Mouse (Mus musculus) kidney, postnatal 25 days (tissue): ENCODE results near the gene Spire2.
"Not testable (repeated sequence)": the region's sequence is repeated elsewhere in the genome, so short reads cannot be mapped to it uniquely, and the experiment has no call there.

ENCODE experiments used
- DNase-seq, 2 experiments: peaks; one replicate each; pipeline ENCODE4 v3.0.0; 2021; ENCODE audit warnings: mixed read lengths in 2 of 2

Spire2 gene

GRCm38 (mm10) chr8:123332262-123333090, at the start of gene Spire2:
Spire2 (plus strand) TSS chr8:123332713.
- DNase-seq, result peak; percentile 80 to 88

GRCm38 (mm10) chr8:123282994-123283393, 49.5 kb upstream of the Spire2 start:
- DNase-seq, result not testable (repeated sequence)

GRCm38 (mm10) chr8:123283991-123284390, 48.5 kb upstream of the Spire2 start:
- no peak for DNase-seq

GRCm38 (mm10) chr8:123284493-123284892, 48.0 kb upstream of the Spire2 start:
- no peak for DNase-seq

- DNase-seq, result no peak
Measured at GRCm38 (mm10) chr8:123287362-123287761, 45.2 kb upstream of the Spire2 start.

GRCm38 (mm10) chr8:123290166-123290565, 42.3 kb upstream of the Spire2 start:
- DNase-seq, result peak in 1 of 2 experiments; percentile 62

GRCm38 (mm10) chr8:123290679-123291078, 41.8 kb upstream of the Spire2 start:
- DNase-seq, result no peak

- no peak for DNase-seq
Measured at GRCm38 (mm10) chr8:123291716-123292115, 40.8 kb upstream of the Spire2 start.

GRCm38 (mm10) chr8:123292281-123292680, 40.2 kb upstream of the Spire2 start:
- peak in 1 of 2 experiments; percentile 20 for DNase-seq

- DNase-seq, result no peak
Measured at GRCm38 (mm10) chr8:123292785-123293184, 39.7 kb upstream of the Spire2 start.

- peak; percentile 18 to 50 for DNase-seq
Measured at GRCm38 (mm10) chr8:123298301-123298700, 34.2 kb upstream of the Spire2 start.

- no peak for DNase-seq
Measured at GRCm38 (mm10) chr8:123308738-123309137, 23.8 kb upstream of the Spire2 start.

GRCm38 (mm10) chr8:123317781-123318466, 14.6 kb upstream of the Spire2 start:
- no peak for DNase-seq

- DNase-seq, result peak; percentile 98
Measured at GRCm38 (mm10) chr8:123318467-123318911, 14.0 kb upstream of the Spire2 start, which contains the start of gene Fanca. Fanca (minus strand) TSS chr8:123318576.

GRCm38 (mm10) chr8:123319522-123320164, 12.9 kb upstream of the Spire2 start:
- DNase-seq, result peak in 1 of 2 experiments; percentile 72

GRCm38 (mm10) chr8:123328552-123328951, 4.0 kb upstream of the Spire2 start:
- DNase-seq, result no peak

- no peak for DNase-seq
Measured at GRCm38 (mm10) chr8:123329350-123329749, 3.2 kb upstream of the Spire2 start.

GRCm38 (mm10) chr8:123329961-123330360, 2.6 kb upstream of the Spire2 start:
- DNase-seq, result no peak

GRCm38 (mm10) chr8:123330701-123331100, 1.8 kb upstream of the Spire2 start:
- no peak for DNase-seq

GRCm38 (mm10) chr8:123331301-123331700, 1.2 kb upstream of the Spire2 start:
- no peak for DNase-seq

GRCm38 (mm10) chr8:123331810-123332209, 703 bp upstream of the Spire2 start:
- DNase-seq, result no peak

GRCm38 (mm10) chr8:123333091-123333587, 626 bp downstream of the Spire2 start:
- DNase-seq, result no peak

GRCm38 (mm10) chr8:123333864-123334263, 1.4 kb downstream of the Spire2 start:
- DNase-seq, result no peak
